Mouse (Mus musculus) liver, embryonic 14.5 days (tissue): Measurements from ENCODE around the gene Asz1.

Experiments
- CTCF ChIP-seq: IDR thresholded peaks from 2 replicates; pipeline ENCODE4 v1.5.1; 2016; ENCODE audit warnings: antibody characterized with exemption, low read depth, control low read depth
- EP300 ChIP-seq: IDR thresholded peaks from 2 replicates; pipeline ENCODE4 v1.6.1; 2016; ENCODE audit warnings: antibody characterized with exemption, low read depth

GRCm38 (mm10) chr6:18078615-18079014 is 30.2 kb downstream of the Asz1 start:
- no peak for TF ChIP-seq EP300
- peak; percentile 44; the same call in 1 of the 2 replicates for TF ChIP-seq CTCF
